Mouse (Mus musculus) kidney, postnatal 0 days (tissue): ENCODE measurements around the gene 4931422A03Rik. TPM values are rescaled to one million over a fixed set of nuclear protein-coding genes. Genes with fewer than 3 reads are reported as not detected.

ENCODE experiments used
- ATAC-seq: fragments of 200-750 bp; cut with Nextera tagmentation; replicated peaks from 2 replicates; pipeline ENCODE4 v1.8.0; 2017; ENCODE audit warnings: low read depth, moderate number of reproducible peaks, moderate TSS enrichment, moderate library complexity; ENCODE audit not compliant: low FRiP score
- DNase-seq: peaks from one replicate; pipeline ENCODE4 v3.0.0-alpha.2; 2016; ENCODE audit warnings: low spot score
- H3K27ac ChIP-seq: fragments of 300-500 bp; sonication (generic); 2 replicates; pipeline ENCODE4 v1.5.1; 2014; ENCODE audit warnings: mild to moderate bottlenecking
- H3K27me3 ChIP-seq: fragments of 300-500 bp; sonication (generic); 2 replicates; pipeline ENCODE4 v1.6.1; 2014; ENCODE audit warnings: low read length, mixed read lengths; ENCODE audit not compliant: insufficient read depth
- H3K36me3 ChIP-seq: fragments of 300-500 bp; sonication (generic); 2 replicates; pipeline ENCODE4 v1.6.1; 2014; ENCODE audit warnings: low read length, mixed read lengths; ENCODE audit not compliant: insufficient read depth
- H3K4me1 ChIP-seq: fragments of 300-500 bp; sonication (generic); replicated peaks from 2 replicates; pipeline ENCODE4 v1.6.1; 2014; ENCODE audit warnings: antibody characterized with exemption, low read length, mixed read lengths; ENCODE audit not compliant: insufficient read depth
- H3K4me2 ChIP-seq: fragments of 300-500 bp; sonication (generic); 2 replicates; pipeline ENCODE4 v1.6.1; 2014; ENCODE audit warnings: mild to moderate bottlenecking, low read length, moderate library complexity, mixed read lengths
- H3K4me3 ChIP-seq: fragments of 300-500 bp; sonication (generic); replicated peaks from 2 replicates; pipeline ENCODE4 v1.5.1; 2014; ENCODE audit warnings: low read depth, low read length
- H3K9ac ChIP-seq: fragments of 300-500 bp; sonication (generic); 2 replicates; pipeline ENCODE4 v1.6.1; 2014; ENCODE audit warnings: low read depth, low read length
- H3K9me3 ChIP-seq: fragments of 300-500 bp; sonication (generic); replicated peaks from 2 replicates; pipeline ENCODE4 v1.6.1; 2016; ENCODE audit warnings: low read length, inconsistent platforms, mixed read lengths
- CTCF ChIP-seq: IDR thresholded peaks from 2 replicates; pipeline ENCODE4 v1.5.1; 2016; ENCODE audit warnings: antibody characterized with exemption, low read depth, mild to moderate bottlenecking, moderate library complexity
- WGBS: fragments of 180-500 bp; shearing (Covaris S2); extraction: QIAGEN DNeasy Blood & Tissue Kit; methylation state at CpG from one replicate; pipeline ENCODE4 v1.1.7; 2014; 5-methylcytosine and 5-hydroxymethylcytosine counted together
- polyA plus RNA-seq: library from polyadenylated mRNA; unstranded; fragments of >200 nt; fragmentation: Nextera tagmentation; extraction: Ambion mirVana; gene quantifications from 2 replicates; pipeline ENCODE4 v1.2.1, GENCODE M21; 2015

4931422A03Rik gene
- polyA plus RNA-seq, 1 experiment from 2014 or later = 1.3 TPM

- Histone ChIP-seq H3K4me1 (no peaks in the 10 kb centered on the region), H3K9ac (no peak overlapping the region), H3K27me3 (no peaks in the 10 kb centered on the region), H3K4me3 (no peak overlapping the region), H3K9me3 (no peaks in the 10 kb centered on the region), H3K27ac (no peak overlapping the region), H3K36me3 (peaks cover 10% of the 10 kb centered on the region; the same call in 1 of the 2 replicates), H3K4me2 (no peak overlapping the region)
- 96% methylated on average over 6 of the region's 6 CpGs for WGBS
- DNase-seq (no peak), ATAC-seq (no peak)
- no peak for TF ChIP-seq CTCF
Measured at GRCm38 (mm10) chr2:104060996-104061395, 32.8 kb upstream of the 4931422A03Rik start.

GRCm38 (mm10) chr2:104059786-104060185, 31.6 kb upstream of the 4931422A03Rik start:
- DNase-seq = no peak
- WGBS = 71% methylated on average over 10 of the region's 10 CpGs
- H3K4me1 ChIP-seq = no peaks in the 10 kb centered on the region

GRCm38 (mm10) chr2:104058954-104059353, 30.8 kb upstream of the 4931422A03Rik start:
- H3K27ac ChIP-seq = no peak overlapping the region
- 93% methylated on average over 4 of the region's 4 CpGs for WGBS
- no peak for TF ChIP-seq CTCF
- no peaks in the 10 kb centered on the region for H3K27me3 ChIP-seq
- H3K36me3 ChIP-seq = peaks cover 23% of the 10 kb centered on the region
- no peaks in the 10 kb centered on the region for H3K4me1 ChIP-seq
- DNase-seq = no peak
- H3K9ac ChIP-seq = no peak overlapping the region
- H3K4me2 ChIP-seq = no peak overlapping the region
- no peaks in the 10 kb centered on the region for H3K9me3 ChIP-seq
- H3K4me3 ChIP-seq = no peak overlapping the region
- no peak for ATAC-seq

More at GRCm38 (mm10) chr2:104059786-104060185, 31.6 kb upstream of the 4931422A03Rik start:
- Histone ChIP-seq H3K27ac (no peak overlapping the region), H3K9me3 (no peaks in the 10 kb centered on the region), H3K4me3 (no peak overlapping the region), H3K4me2 (no peak overlapping the region), H3K27me3 (no peaks in the 10 kb centered on the region), H3K36me3 (peaks cover 16% of the 10 kb centered on the region), H3K9ac (no peak overlapping the region)
- no peak for TF ChIP-seq CTCF
- no peak for ATAC-seq

- H3K4me2 ChIP-seq = no peak overlapping the region
- H3K27ac ChIP-seq = no peak overlapping the region
- ATAC-seq = no peak
- TF ChIP-seq CTCF = no peak
- DNase-seq = no peak
- H3K27me3 ChIP-seq = no peaks in the 10 kb centered on the region
- H3K9me3 ChIP-seq = no peaks in the 10 kb centered on the region
- no peak overlapping the region for H3K9ac ChIP-seq
- WGBS = 85% methylated on average over 1 of the region's 1 CpGs
- no peaks in the 10 kb centered on the region for H3K4me1 ChIP-seq
- peaks cover 27% of the 10 kb centered on the region for H3K36me3 ChIP-seq
- H3K4me3 ChIP-seq = no peak overlapping the region
Measured at GRCm38 (mm10) chr2:104058381-104058780, 30.2 kb upstream of the 4931422A03Rik start.

GRCm38 (mm10) chr2:104044479-104045080, 16.4 kb upstream of the 4931422A03Rik start:
- Histone ChIP-seq H3K9ac (no peak overlapping the region), H3K4me3 (no peak overlapping the region), H3K4me1 (no peaks in the 10 kb centered on the region), H3K9me3 (no peaks in the 10 kb centered on the region), H3K36me3 (peaks cover 19% of the 10 kb centered on the region; the same call in 1 of the 2 replicates), H3K27me3 (no peaks in the 10 kb centered on the region), H3K4me2 (no peak overlapping the region), H3K27ac (peak overlapping the region; percentile 47)
- ATAC-seq (0 out of 2 replicates have a peak, but pooled peaks have one; percentile 33), DNase-seq (no peak)
- WGBS = 66% methylated on average over 1 of the region's 1 CpGs
- TF ChIP-seq CTCF = no peak

GRCm38 (mm10) chr2:104043624-104044478, 15.7 kb upstream of the 4931422A03Rik start:
- Histone ChIP-seq H3K9me3 (no peaks in the 10 kb centered on the region), H3K27me3 (no peaks in the 10 kb centered on the region), H3K27ac (peak overlapping the region; percentile 47), H3K4me2 (no peak overlapping the region), H3K9ac (no peak overlapping the region), H3K4me1 (no peaks in the 10 kb centered on the region), H3K36me3 (peaks cover 19% of the 10 kb centered on the region; the same call in 1 of the 2 replicates), H3K4me3 (no peak overlapping the region)
- TF ChIP-seq CTCF = no peak
- ATAC-seq (no peak), DNase-seq (peak; percentile 64)
- WGBS = 31% methylated on average over 5 of the region's 5 CpGs
